10 mouse cellular contexts compared by ENCODE assay signal in genomic region chr6:48552918-48553317, GRCm38 (mm10). TPM values are rescaled to one million over a fixed set of nuclear protein-coding genes. Genes with fewer than 3 reads are reported as not detected.
DNase-seq lines count a peak whose midpoint lies in the region; ATAC-seq and TF ChIP-seq lines count a peak whose summit lies in the region.
"Had no signal": no experiment of that assay in that cellular context is flagged by ENCODE, and none has a peak within 500 bp of the region (broad histone marks: within the 10 kb centered on the region; RNA-seq: fewer than 3 reads in every experiment).

No protein-coding gene starts in this region.

- H3K9me3 ChIP-seq in midbrain, embryonic 15.5 days: no peaks in the 10 kb centered on the region
- no peaks in the 10 kb centered on the region for H3K9me3 ChIP-seq in midbrain, embryonic 16.5 days (replicated peaks; ENCODE audit: control insufficient read depth, low read length, poor library complexity, severe bottlenecking)
- no peaks in the 10 kb centered on the region for H3K9me3 ChIP-seq in liver, embryonic 14.5 days (ENCODE audit: control insufficient read depth, low read length)
- no peaks in the 10 kb centered on the region for H3K9me3 ChIP-seq in midbrain, postnatal 0 days (ENCODE audit: low read length)
- H3K9me3 ChIP-seq: neural tube, embryonic 12.5 days had no signal

- DNase-seq in adrenal gland, postnatal 10 days: peak; percentile 60
- no peak for DNase-seq in adrenal gland, adult 8-10 months
- peak; percentile 56 to 58 (median 56) for DNase-seq in liver, embryonic 14.5 days (ENCODE audit: low read depth in 3 of 3, low spot score in 3 of 3)
- DNase-seq in thymus, postnatal 36 days: peak; percentile 56 to 58
- no peak for DNase-seq in left cerebral cortex, postnatal 14 days (ENCODE audit: low spot score in 2 of 2)
- DNase-seq in midbrain, postnatal 0 days (ENCODE audit: low spot score): no peak

- 77% methylated on average over 4 of the region's 4 CpGs for WGBS in midbrain, embryonic 15.5 days
- 58% methylated on average over 4 of the region's 4 CpGs for WGBS in midbrain, embryonic 16.5 days
- 29% methylated on average over 4 of the region's 4 CpGs for WGBS in liver, embryonic 14.5 days (ENCODE audit: insufficient replicate concordance)
- WGBS in midbrain, postnatal 0 days: 74% methylated on average over 4 of the region's 4 CpGs

- H3K4me3 ChIP-seq in midbrain, embryonic 15.5 days: no peak overlapping the region
- no peak overlapping the region for H3K4me3 ChIP-seq in midbrain, embryonic 16.5 days (ENCODE audit: low read depth, low read length)
- no peak overlapping the region for H3K4me3 ChIP-seq in liver, embryonic 14.5 days (ENCODE audit: insufficient read depth in 1 of 2, low read depth in 2 of 2, low read length in 2 of 2)
- H3K4me3 ChIP-seq in midbrain, postnatal 0 days (ENCODE audit: low read depth, low read length): no peak overlapping the region
- H3K4me3 ChIP-seq: neural tube, embryonic 12.5 days had no signal

- no peak overlapping the region for H3K9ac ChIP-seq in midbrain, embryonic 15.5 days
- H3K9ac ChIP-seq in midbrain, embryonic 16.5 days (ENCODE audit: low read depth, low read length): no peak overlapping the region
- no peak overlapping the region for H3K9ac ChIP-seq in liver, embryonic 14.5 days (replicated peaks)
- H3K9ac ChIP-seq in midbrain, postnatal 0 days (replicated peaks; ENCODE audit: low read length, poor library complexity, severe bottlenecking): no peak overlapping the region

- H3K27me3 ChIP-seq in midbrain, embryonic 15.5 days (replicated peaks): no peaks in the 10 kb centered on the region; the same call in 1 of the 2 replicates
- no peaks in the 10 kb centered on the region for H3K27me3 ChIP-seq in midbrain, embryonic 16.5 days (ENCODE audit: control insufficient read depth, insufficient read depth, low read depth, low read length)
- H3K27me3 ChIP-seq in liver, embryonic 14.5 days (ENCODE audit: control insufficient read depth, insufficient read depth, low read length): no peaks in the 10 kb centered on the region
- H3K27me3 ChIP-seq in midbrain, postnatal 0 days (ENCODE audit: insufficient read depth, low read length): no peaks in the 10 kb centered on the region
- H3K27me3 ChIP-seq: neural tube, embryonic 12.5 days had no signal

- TF ChIP-seq EP300 in liver, embryonic 14.5 days (IDR thresholded peaks at IDR 0.05; ENCODE audit: low read depth): no peak

- no peak for ATAC-seq in midbrain, embryonic 15.5 days (replicated peaks)
- ATAC-seq in midbrain, embryonic 16.5 days: no peak
- ATAC-seq in liver, embryonic 14.5 days (ENCODE audit: insufficient read depth): no peak
- no peak for ATAC-seq in midbrain, postnatal 0 days (ENCODE audit: low FRiP score)

- intact Hi-C loops in left cerebral cortex, postnatal 14 days (cut with DNase I): no loop called here

- H3K36me3 ChIP-seq in midbrain, embryonic 15.5 days (replicated peaks): peaks cover 3% of the 10 kb centered on the region; the same call in 1 of the 2 replicates
- H3K36me3 ChIP-seq in midbrain, embryonic 16.5 days (ENCODE audit: control insufficient read depth, insufficient read depth, low read length): no peaks in the 10 kb centered on the region
- no peaks in the 10 kb centered on the region for H3K36me3 ChIP-seq in liver, embryonic 14.5 days (replicated peaks; ENCODE audit: control insufficient read depth, insufficient read depth, low read depth)
- H3K36me3 ChIP-seq in midbrain, postnatal 0 days (ENCODE audit: insufficient read depth, low read length): no peaks in the 10 kb centered on the region

- TF ChIP-seq CTCF in liver, embryonic 14.5 days (IDR thresholded peaks at IDR 0.05; ENCODE audit: low read depth): no peak
- TF ChIP-seq CTCF in midbrain, postnatal 0 days (IDR thresholded peaks at IDR 0.05): no peak

- H3K4me1 ChIP-seq in midbrain, embryonic 15.5 days: peaks cover 21% of the 10 kb centered on the region
- H3K4me1 ChIP-seq in midbrain, embryonic 16.5 days (ENCODE audit: control insufficient read depth, insufficient read depth, low read length): peaks cover 15% of the 10 kb centered on the region
- peaks cover 0 to 10% of the 10 kb centered on the region in 2 experiments; a peak in 3 of 4 replicates for H3K4me1 ChIP-seq in liver, embryonic 14.5 days (replicated peaks; ENCODE audit: control insufficient read depth in 2 of 2, insufficient read depth in 2 of 2, low read length in 1 of 2)
- peaks cover 11% of the 10 kb centered on the region; the same call in 1 of the 2 replicates for H3K4me1 ChIP-seq in midbrain, postnatal 0 days (ENCODE audit: insufficient read depth, low read length)

- H3K4me2 ChIP-seq in midbrain, embryonic 15.5 days: no peak overlapping the region
- no peak overlapping the region for H3K4me2 ChIP-seq in midbrain, embryonic 16.5 days (ENCODE audit: low read length)
- H3K4me2 ChIP-seq in liver, embryonic 14.5 days (ENCODE audit: low read depth): no peak overlapping the region
- H3K4me2 ChIP-seq in midbrain, postnatal 0 days (ENCODE audit: low read depth, low read length, poor library complexity, severe bottlenecking): no peak overlapping the region

- H3K27ac ChIP-seq in midbrain, embryonic 15.5 days: 0 out of 2 replicates have a peak overlapping the region, but pooled peaks have one; percentile 97
- H3K27ac ChIP-seq in midbrain, embryonic 16.5 days (ENCODE audit: low read length): no peak overlapping the region
- H3K27ac ChIP-seq in liver, embryonic 14.5 days: no peak overlapping the region
- H3K27ac ChIP-seq in midbrain, postnatal 0 days (ENCODE audit: low read depth, low read length): no peak overlapping the region

RNA-seq across cellular contexts. Expression of gene Lrrc61, which starts 1.7 kb away (rescaled TPM):
- 10 to 100 TPM; 25.1 to 27.3 TPM for total RNA-seq in adrenal gland, postnatal 10 days (2021)
- 10 to 100 TPM; 45.6 to 49.5 (median 49.1) TPM for total RNA-seq in adrenal gland, adult 8-10 months (2022)
- polyA plus RNA-seq in midbrain, embryonic 15.5 days (2015; fragmentation: Nextera tagmentation; extraction: Ambion mirVana): 27.9 and 28.5 TPM in 2 replicates
- 27.5 and 27.9 TPM in 2 replicates for polyA plus RNA-seq in midbrain, embryonic 16.5 days (2015; fragmentation: Nextera tagmentation; extraction: Ambion mirVana)
- polyA plus RNA-seq in liver, embryonic 14.5 days (2012; rRNA removed): 2.8 and 3.0 TPM in 2 replicates
- 1.3 and 1.7 TPM in 2 replicates for polyA plus RNA-seq in liver, embryonic 14.5 days (2014; fragmentation: Nextera tagmentation; extraction: Ambion mirVana)
- total RNA-seq in left cerebral cortex, postnatal 14 days (2021): 10 to 100 TPM; 29.0 to 30.6 TPM
- 29.4 and 82.4 TPM in 2 replicates for total RNA-seq in midbrain, postnatal 0 days (2014; rRNA removed)
- 21.4 and 23.3 TPM in 2 replicates for polyA plus RNA-seq in midbrain, postnatal 0 days (2015; fragmentation: Nextera tagmentation; extraction: Ambion mirVana)

RNA-seq across cellular contexts. Expression of gene Atp6v0e2, which starts 15.5 kb away (rescaled TPM):
- total RNA-seq in adrenal gland, postnatal 10 days (2021): 10 to 100 TPM; 35.9 to 42.8 TPM
- total RNA-seq in adrenal gland, adult 8-10 months (2022): 100 to 1,000 TPM; 100 to 130 (median 113) TPM
- 292 and 304 TPM in 2 replicates for polyA plus RNA-seq in midbrain, embryonic 15.5 days (2015; fragmentation: Nextera tagmentation; extraction: Ambion mirVana)
- 302 and 362 TPM in 2 replicates for polyA plus RNA-seq in midbrain, embryonic 16.5 days (2015; fragmentation: Nextera tagmentation; extraction: Ambion mirVana)
- polyA plus RNA-seq in liver, embryonic 14.5 days (2012; rRNA removed): 0.75 and 1.0 TPM in 2 replicates
- 0.77 and 0.81 TPM in 2 replicates for polyA plus RNA-seq in liver, embryonic 14.5 days (2014; fragmentation: Nextera tagmentation; extraction: Ambion mirVana)
- total RNA-seq in left cerebral cortex, postnatal 14 days (2021): 100 to 1,000 TPM; 520 to 530 TPM
- total RNA-seq in midbrain, postnatal 0 days (2014; rRNA removed): 398 and 447 TPM in 2 replicates
- polyA plus RNA-seq in midbrain, postnatal 0 days (2015; fragmentation: Nextera tagmentation; extraction: Ambion mirVana): 497 and 556 TPM in 2 replicates

RNA-seq across cellular contexts. Expression of gene Rarres2, which starts 19.7 kb away (rescaled TPM):
- total RNA-seq in adrenal gland, postnatal 10 days (2021): 100 to 1,000 TPM; 198 to 328 TPM
- 100 to 1,000 TPM in 1 of 4 experiments, 10 to 100 TPM in 3; 68.8 to 138 (median 88.5) TPM for total RNA-seq in adrenal gland, adult 8-10 months (2022)
- polyA plus RNA-seq in midbrain, embryonic 15.5 days (2015; fragmentation: Nextera tagmentation; extraction: Ambion mirVana): 4.5 and 5.6 TPM in 2 replicates
- polyA plus RNA-seq in midbrain, embryonic 16.5 days (2015; fragmentation: Nextera tagmentation; extraction: Ambion mirVana): 5.3 and 5.7 TPM in 2 replicates
- polyA plus RNA-seq in liver, embryonic 14.5 days (2012; rRNA removed): 11.3 and 12.0 TPM in 2 replicates
- 16.3 and 20.0 TPM in 2 replicates for polyA plus RNA-seq in liver, embryonic 14.5 days (2014; fragmentation: Nextera tagmentation; extraction: Ambion mirVana)
- total RNA-seq in left cerebral cortex, postnatal 14 days (2021): 10 to 100 TPM; 10.3 to 10.9 TPM
- total RNA-seq in midbrain, postnatal 0 days (2014; rRNA removed): 4.6 and 6.6 TPM in 2 replicates
- 7.4 and 10.6 TPM in 2 replicates for polyA plus RNA-seq in midbrain, postnatal 0 days (2015; fragmentation: Nextera tagmentation; extraction: Ambion mirVana)

RNA-seq across cellular contexts. Expression of gene Gm45021, which starts 36.5 kb away (rescaled TPM):
- total RNA-seq in adrenal gland, postnatal 10 days (2021): not detected
- total RNA-seq in adrenal gland, adult 8-10 months (2022): not detected
- polyA plus RNA-seq in midbrain, embryonic 15.5 days (2015; fragmentation: Nextera tagmentation; extraction: Ambion mirVana): not detected in 2 replicates
- polyA plus RNA-seq in midbrain, embryonic 16.5 days (2015; fragmentation: Nextera tagmentation; extraction: Ambion mirVana): not detected in 2 replicates
- not detected in 2 replicates for polyA plus RNA-seq in liver, embryonic 14.5 days (2012; rRNA removed)
- not detected in 2 replicates for polyA plus RNA-seq in liver, embryonic 14.5 days (2014; fragmentation: Nextera tagmentation; extraction: Ambion mirVana)
- not detected for total RNA-seq in left cerebral cortex, postnatal 14 days (2021)
- total RNA-seq in midbrain, postnatal 0 days (2014; rRNA removed): not detected in 2 replicates
- polyA plus RNA-seq in midbrain, postnatal 0 days (2015; fragmentation: Nextera tagmentation; extraction: Ambion mirVana): not detected in 2 replicates
- polyA plus RNA-seq: large intestine, adult 2 months; neural tube, embryonic 12.5 days had no signal

RNA-seq across cellular contexts. Expression of gene Repin1, which starts 40.8 kb away (rescaled TPM):
- total RNA-seq in adrenal gland, postnatal 10 days (2021): 10 to 100 TPM; 37.6 to 42.0 TPM
- total RNA-seq in adrenal gland, adult 8-10 months (2022): 10 to 100 TPM; 59.1 to 84.5 (median 79.5) TPM
- 48.9 and 50.4 TPM in 2 replicates for polyA plus RNA-seq in midbrain, embryonic 15.5 days (2015; fragmentation: Nextera tagmentation; extraction: Ambion mirVana)
- 48.2 and 48.8 TPM in 2 replicates for polyA plus RNA-seq in midbrain, embryonic 16.5 days (2015; fragmentation: Nextera tagmentation; extraction: Ambion mirVana)
- 7.1 and 7.3 TPM in 2 replicates for polyA plus RNA-seq in liver, embryonic 14.5 days (2012; rRNA removed)
- polyA plus RNA-seq in liver, embryonic 14.5 days (2014; fragmentation: Nextera tagmentation; extraction: Ambion mirVana): 6.3 and 6.5 TPM in 2 replicates
- total RNA-seq in left cerebral cortex, postnatal 14 days (2021): 10 to 100 TPM; 34.0 to 36.7 TPM
- total RNA-seq in midbrain, postnatal 0 days (2014; rRNA removed): 76.5 and 91.5 TPM in 2 replicates
- 41.2 and 42.8 TPM in 2 replicates for polyA plus RNA-seq in midbrain, postnatal 0 days (2015; fragmentation: Nextera tagmentation; extraction: Ambion mirVana)

Comparison
In these comparisons a context has a peak if more than half of its experiments do, and no peak if none do; other contexts are left out.
1. DNase-seq: peak in adrenal gland, postnatal 10 days (single experiment), liver, embryonic 14.5 days (3 of 3) and thymus, postnatal 36 days (2 of 2); none in adrenal gland, adult 8-10 months (single experiment), left cerebral cortex, postnatal 14 days (0 of 2) and midbrain, postnatal 0 days (single experiment).